Mouse (Mus musculus) right cerebral cortex, adult 18-20 months (tissue): ENCODE results near the gene Fam184a.

Experiments
- DNase-seq: peaks from one replicate; pipeline ENCODE4 v3.0.0; 2022; ENCODE audit warnings: mixed read lengths

Fam184a gene

DNA sequence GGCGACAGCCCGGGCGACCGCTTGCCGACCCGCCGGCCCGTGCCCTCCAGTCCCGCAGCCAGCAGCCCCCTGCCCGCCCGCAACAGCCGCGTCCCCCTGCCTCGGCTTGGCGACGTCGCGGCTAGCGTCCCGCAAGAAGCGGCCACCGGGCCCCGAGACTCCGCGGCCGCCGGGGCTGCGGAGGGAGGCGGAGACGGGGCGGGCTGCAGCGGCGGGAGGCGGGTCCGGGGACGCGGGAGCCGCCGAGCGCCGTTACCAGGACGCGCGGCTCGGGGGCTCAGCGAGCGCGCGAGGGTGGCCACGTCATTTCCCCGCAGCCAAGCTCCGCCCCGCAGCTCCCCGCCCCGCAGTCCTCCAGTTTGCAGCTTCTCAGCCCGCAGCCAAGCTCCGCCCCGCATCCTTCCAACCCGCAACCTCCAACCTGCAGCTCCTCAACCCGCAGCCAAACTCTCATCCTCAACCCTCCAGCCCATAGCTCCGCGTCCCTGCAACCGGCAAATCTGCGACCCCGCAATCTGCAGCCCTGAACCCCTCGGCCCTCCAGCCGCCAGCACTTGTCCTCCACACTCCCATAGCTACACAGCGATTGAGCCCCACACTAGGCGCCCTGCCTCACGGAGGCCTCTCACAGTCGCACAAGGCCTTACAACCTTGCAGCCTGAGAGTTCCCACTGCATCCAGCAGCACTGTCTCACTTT is at the start of gene Fam184a:
Gene Fam184a (minus strand): TSS at position 169 of the 698 bp plus-strand sequence.
- peak; percentile 94 for DNase-seq

- no peak for DNase-seq
Measured at GRCm38 (mm10) chr10:53796258-53796581, 45.3 kb upstream of the Fam184a start.

GRCm38 (mm10) chr10:53795567-53796257 is 44.8 kb upstream of the Fam184a start:
- peak; percentile 35 for DNase-seq

GRCm38 (mm10) chr10:53791281-53791680 is 40.4 kb upstream of the Fam184a start:
- no peak for DNase-seq

- DNase-seq = no peak
Measured at GRCm38 (mm10) chr10:53776591-53776990, 25.7 kb upstream of the Fam184a start.

- no peak for DNase-seq
Measured at GRCm38 (mm10) chr10:53772708-53773107, 21.8 kb upstream of the Fam184a start.

- no peak for DNase-seq
Measured at GRCm38 (mm10) chr10:53771480-53771879, 20.6 kb upstream of the Fam184a start.

GRCm38 (mm10) chr10:53768745-53769144 is 17.8 kb upstream of the Fam184a start:
- no peak for DNase-seq

GRCm38 (mm10) chr10:53765471-53765870 is 14.5 kb upstream of the Fam184a start:
- DNase-seq = no peak

GRCm38 (mm10) chr10:53752723-53753122 is 1.8 kb upstream of the Fam184a start:
- DNase-seq = no peak

DNA sequence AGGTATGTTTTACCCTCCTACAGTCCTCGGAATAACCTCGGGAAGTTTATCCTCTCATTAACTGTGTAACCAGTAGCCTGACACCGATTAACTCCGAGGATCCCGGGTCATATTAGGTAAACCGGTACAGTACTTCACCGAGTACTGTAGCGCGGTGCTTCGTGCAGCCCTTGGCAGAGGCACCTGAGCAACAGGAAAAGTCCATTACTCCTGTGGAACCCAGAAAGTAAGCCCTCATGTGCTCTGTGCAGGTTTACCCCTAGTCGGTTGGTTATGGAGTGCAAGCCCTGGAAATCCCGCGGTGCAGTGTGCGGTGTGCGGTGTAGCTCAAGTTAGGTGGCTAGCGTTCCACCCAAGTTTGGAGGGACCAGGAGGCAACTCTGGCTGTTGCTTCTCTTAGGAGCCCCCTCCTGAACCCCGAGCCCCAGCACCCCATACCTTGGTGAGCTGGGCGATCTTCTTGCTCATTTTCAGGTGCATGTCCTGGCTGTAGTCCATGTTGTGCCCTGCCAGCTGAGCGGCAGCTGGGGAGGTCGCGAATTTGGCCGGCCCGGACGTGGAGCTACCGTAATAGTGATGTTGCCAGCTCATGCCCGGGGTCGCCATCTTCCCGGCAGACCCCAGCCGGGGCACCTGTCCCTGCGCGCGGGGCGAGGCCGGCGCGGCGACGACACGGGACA is 508 bp downstream of the Fam184a start:
- peak; percentile 12 for DNase-seq

DNA sequence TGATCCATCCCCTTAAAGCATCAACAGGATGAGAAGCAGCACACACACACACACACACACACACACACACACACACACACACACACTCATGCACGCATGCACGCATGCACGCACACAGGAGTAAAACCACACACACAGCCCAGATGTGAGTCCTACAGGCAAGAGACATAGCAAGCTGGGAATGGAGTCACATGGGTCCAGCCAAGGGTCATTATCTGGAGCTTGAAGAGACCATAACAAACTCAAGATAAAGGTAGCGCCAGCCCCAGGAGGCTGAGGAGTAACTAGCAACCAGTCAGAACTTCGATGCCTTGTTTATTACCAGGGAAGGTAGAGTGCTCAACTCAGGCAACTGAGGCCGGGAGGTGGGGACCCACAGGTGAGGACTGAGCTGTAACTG is 4.9 kb downstream of the Fam184a start:
- DNase-seq = no peak

DNA sequence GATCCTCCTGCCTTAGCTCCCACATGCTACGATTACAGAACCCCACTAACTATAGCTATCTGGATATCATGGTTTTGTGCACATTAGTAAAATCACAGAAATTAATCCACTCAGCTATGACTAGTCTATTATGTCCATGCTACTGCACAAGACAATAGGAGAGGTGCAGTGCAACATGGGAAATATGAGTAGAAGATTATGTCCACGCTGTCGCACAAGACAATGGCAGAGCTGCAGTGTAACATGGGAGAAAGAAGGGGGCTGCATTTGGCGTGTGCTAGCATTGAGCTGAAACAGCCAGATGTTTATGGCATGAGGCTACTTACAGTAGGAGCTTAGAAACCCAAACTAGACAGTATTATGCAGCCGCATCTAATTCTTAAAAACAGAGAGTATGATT is 8.0 kb downstream of the Fam184a start:
- no peak for DNase-seq

GRCm38 (mm10) chr10:53740014-53740413 is 10.9 kb downstream of the Fam184a start:
- DNase-seq = no peak

DNA sequence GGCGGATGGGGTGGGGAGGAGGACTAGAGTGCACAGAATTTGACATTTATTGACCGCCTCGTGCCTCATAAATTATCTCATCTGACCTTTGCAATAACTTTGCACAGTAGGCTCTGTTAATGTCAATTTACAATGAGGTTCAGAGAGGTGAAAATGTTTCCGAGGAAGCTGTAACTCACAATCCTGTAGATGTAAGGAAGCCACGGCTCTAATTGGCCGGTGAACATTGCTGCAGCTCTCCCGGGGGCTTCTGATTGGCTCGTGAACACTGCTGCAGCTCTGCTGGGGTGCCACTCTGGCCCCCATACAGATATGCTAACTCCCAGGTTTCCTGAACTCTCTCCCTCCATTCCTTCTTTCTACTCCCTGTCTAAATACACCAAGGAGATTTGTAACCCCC is 12.1 kb downstream of the Fam184a start:
- no peak for DNase-seq

GRCm38 (mm10) chr10:53735201-53735865 is 15.6 kb downstream of the Fam184a start:
- peak; percentile 12 for DNase-seq

DNA sequence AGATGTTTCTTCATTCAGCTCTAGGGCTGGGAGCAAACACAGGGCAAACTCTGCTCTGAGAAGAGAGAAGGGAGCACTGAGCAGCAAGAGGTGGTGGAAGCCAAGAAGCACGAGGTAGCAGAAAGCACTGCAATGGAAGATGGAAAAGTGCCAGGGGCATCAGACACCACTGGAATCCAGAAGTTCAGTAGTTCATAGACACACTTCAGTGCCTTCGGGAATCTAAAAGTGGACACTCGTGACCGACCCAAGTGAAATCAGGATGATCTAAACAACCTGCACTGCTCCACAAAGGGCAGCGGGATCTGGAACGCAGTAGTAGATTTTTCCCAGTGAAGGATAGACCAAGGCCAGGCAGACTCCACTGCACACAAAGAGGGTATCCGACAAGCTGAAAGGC is 18.6 kb downstream of the Fam184a start:
- no peak for DNase-seq

- DNase-seq = no peak
Measured at GRCm38 (mm10) chr10:53728883-53729282, 22.0 kb downstream of the Fam184a start.

GRCm38 (mm10) chr10:53725301-53725700 is 25.6 kb downstream of the Fam184a start:
- no peak for DNase-seq

DNA sequence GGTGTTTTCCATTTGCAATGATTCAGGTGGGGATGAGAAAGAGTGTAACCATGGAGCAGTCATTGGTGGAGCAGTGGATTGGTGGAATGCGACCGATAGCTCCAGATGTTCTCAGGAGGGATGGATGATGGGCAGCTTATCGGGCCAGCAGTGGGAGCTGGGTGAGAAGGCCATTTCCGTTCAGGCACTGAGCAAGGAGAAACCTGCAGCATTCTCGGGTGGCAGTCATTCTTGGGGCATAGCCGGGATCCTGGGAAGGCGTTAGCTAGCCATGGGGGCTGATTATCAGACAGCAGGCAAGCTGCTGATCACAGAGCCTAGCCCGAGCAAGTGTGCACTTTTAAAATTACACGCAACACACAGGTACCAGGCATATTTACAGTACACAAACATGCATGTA is 46.4 kb downstream of the Fam184a start:
- no peak for DNase-seq

- DNase-seq = no peak
Measured at GRCm38 (mm10) chr10:53698531-53698930, 52.4 kb downstream of the Fam184a start.

DNA sequence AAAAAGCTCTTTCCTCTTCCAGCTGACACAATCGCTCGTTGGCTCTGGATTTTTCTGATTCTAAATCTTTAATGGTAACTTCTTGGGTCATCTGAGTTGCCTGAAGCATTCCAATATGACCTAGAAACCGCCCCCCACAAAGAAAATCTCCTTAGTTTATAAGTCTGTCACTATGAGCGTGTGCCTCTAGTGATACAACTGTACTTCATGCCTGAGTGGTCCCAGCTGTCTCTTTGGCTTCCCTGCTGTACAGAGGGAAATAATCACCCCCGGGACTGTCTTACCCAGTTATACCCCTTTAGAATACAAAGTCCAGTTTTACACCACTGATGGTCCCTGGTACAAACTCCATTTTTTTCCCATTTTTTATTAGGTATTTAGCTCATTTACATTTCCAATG is 56.2 kb downstream of the Fam184a start:
- DNase-seq = no peak

DNA sequence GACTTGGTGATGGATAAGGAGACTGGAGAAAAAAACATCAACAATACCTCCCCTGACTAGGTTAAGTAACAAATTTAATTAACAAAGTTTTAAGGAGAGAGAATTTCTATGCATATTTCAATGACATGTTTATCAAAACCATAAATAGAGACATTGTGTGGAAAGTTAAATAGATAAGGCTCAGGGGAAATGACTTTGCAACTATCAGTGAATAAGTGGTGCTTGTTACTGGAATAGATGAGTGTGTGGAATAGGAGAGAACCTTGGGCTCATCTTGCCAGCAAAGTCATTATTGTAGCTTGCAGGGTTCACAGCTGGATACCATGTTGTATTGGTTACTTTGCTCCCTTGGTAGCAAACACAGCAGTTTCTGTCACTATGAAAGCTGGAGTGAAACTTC is 59.7 kb downstream of the Fam184a start:
- no peak for DNase-seq
